Mouse (Mus musculus) hindbrain, embryonic 13.5 days (tissue): ENCODE data around the gene Adpgk. TPM values are rescaled to one million over a fixed set of nuclear protein-coding genes. Genes with fewer than 3 reads are reported as not detected.

Experiments used
- ATAC-seq: fragments of 200-750 bp; cut with Nextera tagmentation; 2 replicates; pipeline ENCODE4 v1.8.0; 2017; ENCODE audit warnings: moderate TSS enrichment; ENCODE audit not compliant: low FRiP score
- H3K27ac ChIP-seq: fragments of 300-500 bp; sonication (generic); 2 replicates; pipeline ENCODE4 v1.5.1; 2015; ENCODE audit warnings: inconsistent platforms, mild to moderate bottlenecking, moderate library complexity
- H3K27me3 ChIP-seq: fragments of 300-500 bp; sonication (generic); 2 replicates; pipeline ENCODE4 v1.6.1; 2015; ENCODE audit warnings: mild to moderate bottlenecking, inconsistent platforms
- H3K36me3 ChIP-seq: fragments of 300-500 bp; sonication (generic); 2 replicates; pipeline ENCODE4 v1.6.1; 2015; ENCODE audit warnings: mild to moderate bottlenecking, inconsistent platforms
- H3K4me1 ChIP-seq: fragments of 300-500 bp; sonication (generic); replicated peaks from 2 replicates; pipeline ENCODE4 v1.6.1; 2015; ENCODE audit warnings: inconsistent platforms
- H3K4me2 ChIP-seq: fragments of 300-500 bp; sonication (generic); 2 replicates; pipeline ENCODE4 v1.6.1; 2015; ENCODE audit warnings: inconsistent platforms, mild to moderate bottlenecking, moderate library complexity
- H3K4me3 ChIP-seq: fragments of 300-500 bp; sonication (generic); 2 replicates; pipeline ENCODE4 v1.5.1; 2015; ENCODE audit warnings: mild to moderate bottlenecking, inconsistent platforms
- H3K9ac ChIP-seq: fragments of 300-500 bp; sonication (generic); 2 replicates; pipeline ENCODE4 v1.6.1; 2015; ENCODE audit warnings: mild to moderate bottlenecking, inconsistent platforms
- H3K9me3 ChIP-seq: fragments of 300-500 bp; sonication (generic); 2 replicates; pipeline ENCODE4 v1.6.1; 2016; ENCODE audit warnings: inconsistent platforms
- WGBS: fragments of 180-500 bp; shearing (Covaris S2); methylation state at CpG from one replicate; pipeline ENCODE4 v1.1.7; 2015; 5-methylcytosine and 5-hydroxymethylcytosine counted together
- polyA plus RNA-seq: library from polyadenylated mRNA; unstranded; fragments of >200 nt; fragmentation: Nextera tagmentation; extraction: Ambion mirVana; gene quantifications from 2 replicates; pipeline ENCODE4 v1.2.1, GENCODE M21; 2015

Adpgk gene
- polyA plus RNA-seq, 1 experiment from 2014 or later = 23.2 TPM

- no peaks in the 10 kb centered on the region for H3K9me3 ChIP-seq
- H3K4me1 ChIP-seq = no peaks in the 10 kb centered on the region
- no peak overlapping the region for H3K27ac ChIP-seq
- H3K9ac ChIP-seq = no peak overlapping the region
- H3K27me3 ChIP-seq = no peaks in the 10 kb centered on the region
- ATAC-seq = no peak
- H3K36me3 ChIP-seq = no peaks in the 10 kb centered on the region
- no peak overlapping the region for H3K4me2 ChIP-seq
- no peak overlapping the region for H3K4me3 ChIP-seq
- WGBS = 87% methylated on average over 19 of the region's 19 CpGs
Observed at GRCm38 (mm10) chr9:59274846-59275455, 16.4 kb upstream of the Adpgk start.

DNA sequence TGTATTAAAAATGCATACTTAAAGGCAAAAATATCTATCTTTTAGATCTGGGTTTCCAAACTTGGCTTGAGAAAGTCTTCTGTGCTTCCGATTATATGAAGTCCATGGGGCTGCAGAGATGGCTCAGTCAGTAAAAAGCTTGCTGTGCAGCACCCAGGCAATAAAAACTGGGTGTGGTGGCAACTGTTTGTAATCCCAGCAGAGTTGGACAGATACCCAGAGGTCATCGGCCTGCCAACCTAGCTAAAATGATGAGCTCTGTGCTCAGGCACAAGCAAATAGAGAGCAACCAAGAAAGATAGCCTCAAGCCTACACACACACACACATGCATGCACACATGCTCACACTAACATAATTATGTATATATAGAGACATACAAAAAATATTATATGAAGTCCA is 13.2 kb upstream of the Adpgk start:
- no peaks in the 10 kb centered on the region for H3K9me3 ChIP-seq
- no peak overlapping the region for H3K4me2 ChIP-seq
- WGBS = 95% methylated on average over 2 of the region's 2 CpGs
- no peaks in the 10 kb centered on the region for H3K36me3 ChIP-seq
- H3K27ac ChIP-seq = no peak overlapping the region
- no peak for ATAC-seq
- no peaks in the 10 kb centered on the region for H3K27me3 ChIP-seq
- H3K4me1 ChIP-seq = peaks cover 4% of the 10 kb centered on the region; the same call in 1 of the 2 replicates
- no peak overlapping the region for H3K4me3 ChIP-seq
- H3K9ac ChIP-seq = no peak overlapping the region

DNA sequence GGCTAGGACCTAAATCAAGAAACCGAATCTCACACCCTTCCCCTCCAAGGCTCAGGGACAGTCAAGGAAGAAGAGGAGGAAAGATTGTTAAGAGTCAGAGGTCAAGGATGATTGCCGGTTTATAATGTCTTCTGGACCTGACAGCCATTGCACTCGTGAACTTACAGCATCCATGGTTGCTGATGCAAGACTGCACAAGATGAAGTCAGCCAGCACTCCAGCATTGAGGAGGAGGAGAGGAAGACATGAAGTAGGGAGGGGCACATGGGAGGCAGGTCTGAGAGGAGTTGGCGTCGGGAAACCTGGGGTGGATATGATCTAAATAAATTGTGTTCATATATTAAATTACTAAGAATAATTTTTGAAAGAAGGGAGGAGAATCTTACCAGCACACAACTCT is 12.7 kb upstream of the Adpgk start:
- Histone ChIP-seq H3K4me3 (no peak overlapping the region), H3K4me1 (peaks cover 4% of the 10 kb centered on the region; the same call in 1 of the 2 replicates), H3K9me3 (no peaks in the 10 kb centered on the region), H3K27me3 (no peaks in the 10 kb centered on the region), H3K36me3 (no peaks in the 10 kb centered on the region), H3K4me2 (no peak overlapping the region), H3K27ac (no peak overlapping the region), H3K9ac (no peak overlapping the region)
- 86% methylated on average over 5 of the region's 5 CpGs for WGBS
- no peak for ATAC-seq

DNA sequence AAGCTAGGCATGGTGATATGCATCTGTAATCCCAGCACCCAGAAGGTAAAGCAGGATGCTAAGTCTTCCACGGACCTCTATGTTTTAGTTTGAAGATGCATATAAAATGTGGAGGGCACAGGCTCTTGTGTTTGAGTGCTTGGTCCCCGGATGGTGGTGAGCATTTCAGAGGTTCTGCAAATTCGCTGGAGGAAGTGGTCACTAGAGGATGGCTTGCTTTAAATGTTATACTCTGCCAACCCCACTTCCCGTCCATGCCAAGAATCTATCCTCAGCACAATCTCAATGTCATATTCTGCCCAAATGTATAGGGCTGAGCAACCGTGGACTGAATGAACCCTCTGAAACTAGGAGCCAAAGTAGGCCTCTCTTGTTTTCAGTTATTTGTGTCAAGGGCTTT is 10.5 kb upstream of the Adpgk start:
- no peak overlapping the region for H3K4me3 ChIP-seq
- peaks cover 4% of the 10 kb centered on the region; the same call in 1 of the 2 replicates for H3K4me1 ChIP-seq
- WGBS = 94% methylated on average over 5 of the region's 5 CpGs
- H3K9ac ChIP-seq = no peak overlapping the region
- H3K36me3 ChIP-seq = no peaks in the 10 kb centered on the region
- H3K9me3 ChIP-seq = no peaks in the 10 kb centered on the region
- no peaks in the 10 kb centered on the region for H3K27me3 ChIP-seq
- H3K4me2 ChIP-seq = no peak overlapping the region
- ATAC-seq = no peak
- H3K27ac ChIP-seq = no peak overlapping the region

GRCm38 (mm10) chr9:59281871-59282682 is 9.3 kb upstream of the Adpgk start:
- 35% methylated on average over 27 of the region's 27 CpGs for WGBS
- ATAC-seq = 0 out of 2 replicates have a peak, but pooled peaks have one; percentile 59
- no peaks in the 10 kb centered on the region for H3K27me3 ChIP-seq
- peaks cover 4% of the 10 kb centered on the region; the same call in 1 of the 2 replicates for H3K4me1 ChIP-seq
- 0 out of 2 replicates have a peak overlapping the region, but pooled peaks have one; percentile 5 for H3K27ac ChIP-seq
- no peaks in the 10 kb centered on the region for H3K9me3 ChIP-seq
- H3K9ac ChIP-seq = no peak overlapping the region
- peak overlapping the region; percentile 36 for H3K4me2 ChIP-seq
- H3K4me3 ChIP-seq = no peak overlapping the region
- H3K36me3 ChIP-seq = no peaks in the 10 kb centered on the region

- Histone ChIP-seq H3K27ac (no peak overlapping the region), H3K36me3 (no peaks in the 10 kb centered on the region), H3K9ac (no peak overlapping the region), H3K4me1 (peaks cover 4% of the 10 kb centered on the region; the same call in 1 of the 2 replicates), H3K27me3 (no peaks in the 10 kb centered on the region), H3K9me3 (no peaks in the 10 kb centered on the region), H3K4me3 (no peak overlapping the region), H3K4me2 (peak overlapping the region; percentile 36)
- 60% methylated on average over 7 of the region's 7 CpGs for WGBS
- ATAC-seq = 0 out of 2 replicates have a peak, but pooled peaks have one; percentile 13
Observed at GRCm38 (mm10) chr9:59282683-59282986, 8.7 kb upstream of the Adpgk start.

- Histone ChIP-seq H3K4me1 (peaks cover 13% of the 10 kb centered on the region; the same call in 1 of the 2 replicates), H3K27ac (no peak overlapping the region), H3K36me3 (no peaks in the 10 kb centered on the region), H3K27me3 (no peaks in the 10 kb centered on the region), H3K4me2 (no peak overlapping the region), H3K9me3 (no peaks in the 10 kb centered on the region), H3K9ac (no peak overlapping the region), H3K4me3 (no peak overlapping the region)
- WGBS = 66% methylated on average over 6 of the region's 6 CpGs
- no peak for ATAC-seq
Observed at GRCm38 (mm10) chr9:59285614-59286013, 5.7 kb upstream of the Adpgk start.

GRCm38 (mm10) chr9:59288058-59288457 is 3.3 kb upstream of the Adpgk start:
- Histone ChIP-seq H3K36me3 (no peaks in the 10 kb centered on the region), H3K9ac (no peak overlapping the region), H3K9me3 (no peaks in the 10 kb centered on the region), H3K27ac (no peak overlapping the region), H3K27me3 (no peaks in the 10 kb centered on the region), H3K4me1 (peaks cover 23% of the 10 kb centered on the region), H3K4me2 (no peak overlapping the region), H3K4me3 (no peak overlapping the region)
- WGBS = 79% methylated on average over 5 of the region's 5 CpGs
- ATAC-seq = no peak

- no peak overlapping the region for H3K4me3 ChIP-seq
- H3K27me3 ChIP-seq = no peaks in the 10 kb centered on the region
- no peaks in the 10 kb centered on the region for H3K9me3 ChIP-seq
- peak overlapping the region; percentile 49; the same call in 1 of the 2 replicates for H3K27ac ChIP-seq
- peaks cover 28% of the 10 kb centered on the region for H3K4me1 ChIP-seq
- 64% methylated on average over 3 of the region's 3 CpGs for WGBS
- no peak overlapping the region for H3K4me2 ChIP-seq
- no peaks in the 10 kb centered on the region for H3K36me3 ChIP-seq
- no peak for ATAC-seq
- H3K9ac ChIP-seq = no peak overlapping the region
Observed at GRCm38 (mm10) chr9:59288685-59289410, 2.5 kb upstream of the Adpgk start.

- WGBS = 82% methylated on average over 6 of the region's 6 CpGs
- Histone ChIP-seq H3K27me3 (no peaks in the 10 kb centered on the region), H3K36me3 (no peaks in the 10 kb centered on the region), H3K4me2 (no peak overlapping the region), H3K9ac (no peak overlapping the region), H3K9me3 (no peaks in the 10 kb centered on the region), H3K4me1 (peaks cover 28% of the 10 kb centered on the region), H3K27ac (peak overlapping the region; percentile 97; the same call in 1 of the 2 replicates), H3K4me3 (no peak overlapping the region)
- no peak for ATAC-seq
Observed at GRCm38 (mm10) chr9:59289529-59290115, 1.7 kb upstream of the Adpgk start.

GRCm38 (mm10) chr9:59291688-59292492 is 532 bp downstream of the Adpgk start:
- peak overlapping the region; percentile 97 for H3K27ac ChIP-seq
- H3K4me2 ChIP-seq = peak overlapping the region; percentile 63
- H3K27me3 ChIP-seq = no peaks in the 10 kb centered on the region
- peak overlapping the region; percentile 83 for H3K9ac ChIP-seq
- peak; percentile 75; the same call in 1 of the 2 replicates for ATAC-seq
- WGBS = 2% methylated on average over 44 of the region's 50 CpGs
- H3K36me3 ChIP-seq = no peaks in the 10 kb centered on the region
- H3K4me3 ChIP-seq = peak overlapping the region; percentile 89
- peaks cover 28% of the 10 kb centered on the region for H3K4me1 ChIP-seq
- no peaks in the 10 kb centered on the region for H3K9me3 ChIP-seq
